Mouse (Mus musculus) left cerebral cortex, adult 9 months (tissue): ENCODE data around the gene Nanp.

Experiments
- DNase-seq, 2 experiments: peaks; one replicate each; pipeline ENCODE4 v3.0.0; 2022; ENCODE audit warnings: low spot score in 2 of 2

Nanp gene

DNA sequence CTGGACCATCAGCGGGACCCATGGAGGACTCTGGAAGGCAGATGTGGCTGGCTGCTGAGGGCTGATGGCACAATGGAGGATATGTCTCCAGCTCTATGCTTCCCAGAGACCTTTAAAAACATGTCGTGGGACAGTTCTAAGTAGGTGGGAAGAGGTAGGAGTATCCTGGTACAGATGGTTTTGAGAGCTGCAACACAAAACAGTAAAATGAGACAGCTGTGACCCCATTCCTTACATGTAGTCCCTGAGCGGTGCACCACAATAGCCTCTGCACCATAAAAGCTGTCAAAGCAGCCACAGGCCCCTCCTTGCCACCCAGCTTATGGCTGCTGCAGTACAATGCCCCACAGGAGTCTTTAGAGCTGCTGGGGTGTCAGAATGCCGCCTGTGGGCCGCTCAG, 41.6 kb downstream of the Nanp start:
- no peak for DNase-seq

DNA sequence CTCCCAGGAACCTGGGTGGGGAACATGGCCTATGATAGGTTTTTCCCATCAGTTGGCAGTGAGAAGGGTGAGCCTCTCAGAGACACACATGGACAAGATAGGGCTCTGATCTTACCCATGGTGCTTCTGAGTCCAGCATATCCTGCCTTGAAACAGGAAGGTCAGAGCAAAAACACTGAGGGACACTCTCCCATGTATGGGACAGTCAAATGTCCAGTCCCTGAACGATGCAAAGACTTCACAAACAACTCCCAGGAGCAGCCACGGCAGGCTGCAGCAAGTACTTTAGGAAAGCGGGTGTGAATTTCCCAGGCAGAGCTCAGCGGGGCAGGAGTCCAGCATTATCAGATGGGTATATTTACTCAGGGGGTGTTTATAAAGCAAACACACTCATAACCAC, 43.9 kb downstream of the Nanp start:
- no peak for DNase-seq

DNA sequence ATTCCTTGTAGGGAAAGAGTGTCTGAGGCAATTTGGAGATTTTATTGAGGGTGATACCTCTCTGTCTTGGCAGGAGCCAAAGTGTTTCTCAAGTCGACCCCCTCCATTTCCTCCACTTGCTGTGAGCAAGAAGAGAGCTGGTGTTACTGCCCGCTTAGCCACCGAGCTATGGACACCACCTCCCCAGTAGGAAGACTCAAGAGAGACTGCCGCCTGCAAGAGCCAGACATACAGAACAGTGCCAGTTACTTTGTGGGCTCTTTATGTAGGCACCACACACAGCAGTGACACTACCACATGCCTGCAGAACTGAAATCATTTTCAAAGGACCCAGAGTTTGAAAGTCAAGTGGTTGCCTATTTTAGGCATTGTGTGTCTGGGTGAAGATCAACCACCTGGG, 48.1 kb downstream of the Nanp start:
- no peak for DNase-seq

DNA sequence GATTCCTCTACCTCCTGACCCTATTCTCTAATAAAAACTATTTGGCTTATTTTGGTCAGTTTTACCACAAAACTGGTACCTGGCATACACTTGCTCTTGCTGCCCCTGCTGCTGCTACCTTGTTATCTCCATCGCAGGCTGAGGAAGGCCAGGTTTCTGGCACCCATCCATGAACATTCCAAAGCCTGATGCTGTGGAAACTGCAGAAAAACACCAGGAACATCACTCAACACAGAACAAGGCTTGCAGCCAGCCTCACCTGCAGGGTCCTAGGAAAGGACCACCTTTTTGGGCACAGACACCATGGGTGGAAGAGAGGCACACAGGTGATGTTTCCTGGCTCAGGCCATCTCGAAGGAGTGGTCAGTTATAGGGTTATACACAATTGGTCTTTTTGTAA, 48.7 kb downstream of the Nanp start:
- no peak for DNase-seq

DNA sequence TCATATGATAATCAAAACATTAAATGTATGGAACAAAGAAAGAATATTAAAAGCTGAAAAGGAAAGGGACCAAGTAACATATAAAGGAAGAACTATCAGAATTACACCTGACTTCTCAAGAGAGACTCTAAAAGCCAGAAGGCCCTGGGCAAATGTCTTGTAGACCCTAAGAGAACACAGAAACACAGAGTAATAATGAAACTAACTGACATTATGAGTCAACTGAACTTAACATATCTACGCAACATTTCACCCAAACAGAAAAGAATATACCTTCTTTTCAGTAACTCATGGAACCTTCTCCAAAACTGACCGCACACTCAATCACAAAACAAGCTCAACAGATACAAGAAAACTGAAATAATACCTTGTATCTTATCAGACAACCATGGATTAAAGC, 53.8 kb downstream of the Nanp start:
- no peak for DNase-seq

DNA sequence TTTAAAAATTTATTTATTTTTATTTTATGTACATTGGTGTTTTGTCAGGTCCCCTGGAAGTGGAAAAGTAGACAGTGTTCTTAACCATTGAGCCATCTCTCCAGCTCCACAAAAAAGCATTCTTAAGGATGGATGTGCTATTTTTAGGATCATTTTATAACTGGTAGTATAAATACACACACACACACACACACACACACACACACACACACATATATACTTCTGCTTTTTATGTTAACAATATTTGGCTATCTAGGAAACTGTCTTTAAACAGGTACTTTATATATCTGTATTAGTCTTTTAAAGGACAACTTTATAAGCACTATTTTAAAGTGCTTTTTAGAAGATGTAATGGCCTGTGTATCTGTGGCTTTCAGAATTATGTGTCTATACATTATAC, 57.1 kb downstream of the Nanp start:
- no peak for DNase-seq

DNA sequence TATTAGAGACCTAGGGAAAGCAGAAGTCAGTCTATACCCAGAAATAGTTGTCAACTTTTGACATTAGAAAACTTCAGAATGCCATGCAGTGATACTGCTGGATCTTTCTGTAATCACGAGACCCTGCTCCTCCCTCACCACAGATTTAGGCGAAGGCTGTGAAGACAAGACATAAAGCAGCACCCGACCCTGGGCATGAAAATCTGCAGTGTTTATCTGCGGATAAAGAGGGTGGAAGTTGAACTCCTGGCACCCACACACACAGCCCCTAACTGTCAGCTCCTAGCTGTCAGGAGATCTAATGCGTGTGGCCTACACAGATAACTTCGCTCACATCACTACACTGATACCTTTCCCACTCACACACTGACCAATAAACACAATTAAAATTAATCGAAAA, 57.7 kb downstream of the Nanp start:
- no peak for DNase-seq

DNA sequence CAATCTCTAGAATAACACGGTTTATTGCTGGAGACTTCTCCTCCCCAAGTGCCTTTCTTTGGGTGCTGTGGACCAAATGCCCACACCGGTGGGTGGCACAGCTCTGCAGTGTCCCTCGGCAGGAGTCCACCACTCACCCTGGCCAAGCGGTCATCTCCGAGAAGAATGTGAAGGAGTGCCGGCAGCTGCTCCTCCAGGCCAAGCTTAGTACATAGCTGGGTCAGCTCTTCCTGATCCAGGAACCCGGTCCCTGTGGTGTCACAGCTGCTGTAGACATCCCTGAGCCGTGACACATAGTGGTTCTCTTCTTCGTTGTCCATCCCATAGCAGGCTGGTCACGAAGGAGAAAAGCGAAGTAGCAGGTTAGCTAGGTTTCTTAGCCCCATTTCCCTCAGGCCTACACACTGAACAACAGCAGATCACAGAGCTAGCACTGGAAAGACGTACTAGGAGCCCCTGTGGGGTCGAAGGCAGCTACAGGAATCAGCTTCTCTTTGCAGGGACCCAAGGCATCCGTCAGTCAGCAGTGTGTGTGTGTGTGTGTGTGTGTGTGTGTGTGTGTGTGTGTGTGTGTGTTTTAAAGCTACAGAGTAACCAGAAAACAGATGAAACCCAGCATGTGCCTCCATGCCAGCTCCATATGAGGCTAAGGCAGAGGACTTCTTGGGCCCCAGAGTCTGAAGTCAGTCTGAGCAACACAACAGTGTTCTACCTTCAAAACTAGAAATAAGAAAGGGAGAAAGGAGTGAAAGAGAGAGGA, 59.2 kb downstream of the Nanp start:
- no peak for DNase-seq
